9 mouse cellular contexts compared by ENCODE assay signal in the genomic region with DNA sequence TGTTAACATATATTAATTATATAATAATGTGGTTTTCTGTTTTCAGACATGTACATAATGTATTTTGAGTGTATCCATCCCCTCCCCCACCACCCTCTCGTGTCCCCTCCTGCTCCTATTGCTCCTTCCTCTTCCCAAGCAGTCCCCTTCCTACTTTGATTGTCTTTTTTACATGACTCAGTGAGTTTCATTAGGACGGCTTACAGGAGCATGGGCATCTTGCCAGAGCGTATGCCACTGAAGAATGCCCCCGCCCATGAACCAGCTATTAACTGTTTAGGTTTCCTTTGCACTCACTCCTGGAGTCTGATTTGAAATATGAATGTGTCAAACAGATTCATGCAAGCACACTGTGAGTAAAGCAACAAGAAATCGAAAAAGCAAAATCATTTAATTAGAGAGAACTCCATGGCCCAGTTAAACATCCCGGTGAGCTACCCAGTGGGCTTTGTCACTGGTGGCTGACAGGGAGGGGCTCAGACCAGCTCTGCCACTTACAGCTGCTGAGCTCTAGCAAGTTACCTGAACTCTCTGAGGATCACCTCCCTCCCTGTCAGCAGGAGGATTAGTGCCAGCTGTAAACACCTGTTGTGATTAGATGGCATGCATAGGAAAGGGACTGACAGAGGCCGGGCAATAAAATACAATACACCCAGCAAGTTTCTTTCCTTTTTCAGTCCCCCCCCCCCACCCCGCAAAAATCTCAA. TPM values are rescaled to one million over a fixed set of nuclear protein-coding genes. Genes with fewer than 3 reads are reported as not detected.
A peak's percentile ranks its signal among the peaks of the same experiment; 100 is the strongest.
DNase-seq lines count a peak whose midpoint lies in the region; ATAC-seq lines count a peak whose summit lies in the region.
"Had no signal": no experiment of that assay in that cellular context is flagged by ENCODE, and none has a peak within 500 bp of the region (broad histone marks: within the 10 kb centered on the region; RNA-seq: fewer than 3 reads in every experiment).

No protein-coding gene starts in this region.

- no peaks in the 10 kb centered on the region for H3K36me3 ChIP-seq in limb, embryonic 11.5 days (ENCODE audit: control insufficient read depth, insufficient read depth, low read length)
- H3K36me3 ChIP-seq in limb, embryonic 10.5 days, result no peaks in the 10 kb centered on the region
- H3K36me3 ChIP-seq in hindbrain, embryonic 16.5 days (ENCODE audit: control insufficient read depth, insufficient read depth, low read length), result no peaks in the 10 kb centered on the region
- H3K36me3 ChIP-seq in neural tube, embryonic 13.5 days, result no peaks in the 10 kb centered on the region
- H3K36me3 ChIP-seq: liver, embryonic 13.5 days had no signal

- no peak overlapping the region for H3K27ac ChIP-seq in limb, embryonic 11.5 days (replicated peaks; ENCODE audit: low read depth, low read length)
- H3K27ac ChIP-seq in limb, embryonic 10.5 days, result no peak overlapping the region
- no peak overlapping the region for H3K27ac ChIP-seq in hindbrain, embryonic 16.5 days (ENCODE audit: low read depth, low read length)
- no peak overlapping the region for H3K27ac ChIP-seq in neural tube, embryonic 13.5 days (replicated peaks)
- H3K27ac ChIP-seq: liver, embryonic 13.5 days had no signal

- no peaks in the 10 kb centered on the region for H3K4me1 ChIP-seq in limb, embryonic 11.5 days (ENCODE audit: control insufficient read depth, insufficient read depth, low read length)
- peaks cover 5% of the 10 kb centered on the region; the same call in 1 of the 2 replicates for H3K4me1 ChIP-seq in limb, embryonic 10.5 days
- no peaks in the 10 kb centered on the region for H3K4me1 ChIP-seq in hindbrain, embryonic 16.5 days (ENCODE audit: control insufficient read depth, insufficient read depth, low read depth, low read length)
- peaks cover 11% of the 10 kb centered on the region; the same call in 1 of the 2 replicates for H3K4me1 ChIP-seq in neural tube, embryonic 13.5 days (replicated peaks)
- H3K4me1 ChIP-seq: liver, embryonic 13.5 days had no signal

- no peak overlapping the region for H3K4me2 ChIP-seq in limb, embryonic 11.5 days (ENCODE audit: low read depth, severe bottlenecking)
- H3K4me2 ChIP-seq in hindbrain, embryonic 16.5 days (ENCODE audit: low read length), result no peak overlapping the region
- H3K4me2 ChIP-seq in neural tube, embryonic 13.5 days, result no peak overlapping the region
- H3K4me2 ChIP-seq: liver, embryonic 13.5 days had no signal

- 59% methylated on average over 8 of the region's 8 CpGs for WGBS in limb, embryonic 11.5 days
- WGBS in limb, embryonic 10.5 days, result 71% methylated on average over 8 of the region's 8 CpGs
- WGBS in hindbrain, embryonic 16.5 days, result 38% methylated on average over 8 of the region's 8 CpGs
- WGBS in neural tube, embryonic 13.5 days, result 46% methylated on average over 8 of the region's 8 CpGs

- no peak overlapping the region for H3K9ac ChIP-seq in limb, embryonic 11.5 days (ENCODE audit: low read length)
- no peak overlapping the region for H3K9ac ChIP-seq in hindbrain, embryonic 16.5 days (ENCODE audit: low read depth, low read length)
- no peak overlapping the region for H3K9ac ChIP-seq in neural tube, embryonic 13.5 days
- H3K9ac ChIP-seq: liver, embryonic 13.5 days had no signal

- DNase-seq in adrenal gland, postnatal 10 days, result peak; percentile 17
- no peak for DNase-seq in adrenal gland, adult 2 months
- no peak for DNase-seq in limb, embryonic 11.5 days (ENCODE audit: low spot score)
- no peak for DNase-seq in limb, embryonic 10.5 days (ENCODE audit: low spot score)
- DNase-seq in thymus, postnatal 25 days, result no peak
- no peak for DNase-seq in embryo, embryonic 11 days
- DNase-seq: liver, embryonic 13.5 days had no signal

- no peaks in the 10 kb centered on the region for H3K9me3 ChIP-seq in limb, embryonic 11.5 days (ENCODE audit: control insufficient read depth, low read length)
- no peaks in the 10 kb centered on the region for H3K9me3 ChIP-seq in limb, embryonic 10.5 days (replicated peaks)
- H3K9me3 ChIP-seq in hindbrain, embryonic 16.5 days (ENCODE audit: control insufficient read depth, low read length), result no peaks in the 10 kb centered on the region
- H3K9me3 ChIP-seq in neural tube, embryonic 13.5 days, result no peaks in the 10 kb centered on the region
- H3K9me3 ChIP-seq: liver, embryonic 13.5 days had no signal

- H3K4me3 ChIP-seq in limb, embryonic 11.5 days (ENCODE audit: low read depth, low read length), result no peak overlapping the region
- H3K4me3 ChIP-seq in limb, embryonic 10.5 days, result no peak overlapping the region
- no peak overlapping the region for H3K4me3 ChIP-seq in hindbrain, embryonic 16.5 days (ENCODE audit: low read length)
- H3K4me3 ChIP-seq in neural tube, embryonic 13.5 days, result no peak overlapping the region
- H3K4me3 ChIP-seq: liver, embryonic 13.5 days had no signal

- H3K27me3 ChIP-seq in limb, embryonic 11.5 days (ENCODE audit: control insufficient read depth, insufficient read depth, low read length), result no peaks in the 10 kb centered on the region
- no peaks in the 10 kb centered on the region for H3K27me3 ChIP-seq in limb, embryonic 10.5 days (ENCODE audit: low read depth, poor library complexity, severe bottlenecking)
- no peaks in the 10 kb centered on the region for H3K27me3 ChIP-seq in hindbrain, embryonic 16.5 days (replicated peaks; ENCODE audit: control insufficient read depth, insufficient read depth, low read length)
- no peaks in the 10 kb centered on the region for H3K27me3 ChIP-seq in neural tube, embryonic 13.5 days
- H3K27me3 ChIP-seq: liver, embryonic 13.5 days had no signal

- peak; percentile 59 for ATAC-seq in limb, embryonic 11.5 days (ENCODE audit: insufficient number of reproducible peaks, low FRiP score, low TSS enrichment, low read depth)
- peak; percentile 58 for ATAC-seq in hindbrain, embryonic 16.5 days
- ATAC-seq in neural tube, embryonic 13.5 days (ENCODE audit: low read depth), result peak; percentile 36; the same call in 1 of the 2 replicates

RNA-seq across cellular contexts. Expression of a gene that starts 50.4 kb away (rescaled TPM):
- 10 to 100 TPM in 1 of 2 experiments, 1 to 10 TPM in 1; 9.9 to 12.4 TPM for total RNA-seq in adrenal gland, postnatal 10 days (2021)
- 10 to 100 TPM in 1 of 2 experiments, 1 to 10 TPM in 1; 8.0 to 12.3 TPM for total RNA-seq in adrenal gland, adult 2 months (2021)
- 2.6 and 3.1 TPM in 2 replicates for polyA plus RNA-seq in adrenal gland, adult 2 months (2012; rRNA removed)
- 26.0 TPM in 2 replicates for polyA plus RNA-seq in limb, embryonic 11.5 days (2014; fragmentation: Nextera tagmentation; extraction: Ambion mirVana)
- 9.7 and 22.3 TPM in 2 replicates for polyA plus RNA-seq in limb, embryonic 10.5 days (2016; fragmentation: Nextera tagmentation; extraction: Ambion mirVana)
- 4.8 TPM in 2 replicates for polyA plus RNA-seq in hindbrain, embryonic 16.5 days (2015; fragmentation: Nextera tagmentation; extraction: Ambion mirVana)
- polyA plus RNA-seq in neural tube, embryonic 13.5 days (2015; fragmentation: Nextera tagmentation; extraction: Ambion mirVana), result 4.4 and 5.7 TPM in 2 replicates
